Mouse (Mus musculus) kidney, adult 11 months (tissue): ENCODE data around the gene Fcf1.

Source experiments
- DNase-seq: peaks from one replicate; pipeline ENCODE4 v3.0.0; 2022

Fcf1 gene

DNA sequence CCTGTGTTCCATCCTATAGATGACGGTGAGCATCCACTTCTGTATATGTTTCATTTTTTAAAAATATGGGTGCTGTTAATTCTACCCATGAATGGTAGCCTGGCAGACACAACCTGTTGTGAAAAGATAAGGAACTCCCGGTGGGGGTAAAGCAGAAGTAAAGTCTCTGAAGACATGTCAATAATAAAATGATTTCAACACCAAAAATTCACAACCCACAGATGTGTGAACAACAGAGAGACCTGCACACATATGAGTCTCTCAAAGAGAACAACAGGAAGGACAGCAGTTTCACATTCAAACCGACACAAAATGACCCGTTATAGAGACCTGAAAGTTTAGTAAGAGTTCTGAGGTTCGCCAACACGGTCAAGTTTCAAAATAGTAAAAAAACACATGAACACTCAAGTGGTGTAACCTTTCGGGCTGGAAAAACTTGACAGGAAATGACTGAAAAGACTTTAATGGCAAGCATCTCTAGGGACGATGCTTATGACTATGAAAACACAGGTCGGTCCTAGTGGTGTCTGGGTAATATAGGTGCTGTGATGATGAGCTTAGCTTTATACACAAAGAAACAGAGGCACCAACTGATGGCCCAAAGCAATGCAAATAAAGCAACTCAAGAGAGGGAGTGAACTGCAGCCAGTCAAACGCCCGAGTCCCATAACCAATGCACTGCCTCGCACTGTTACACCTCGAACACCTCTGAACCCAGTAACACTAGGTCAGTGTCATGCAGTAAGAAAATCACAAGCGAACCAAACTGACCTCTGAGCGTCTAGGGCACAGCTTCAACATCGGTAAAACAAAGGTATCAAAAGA, 1.7 kb upstream of the Fcf1 start:
- DNase-seq = no peak

DNA sequence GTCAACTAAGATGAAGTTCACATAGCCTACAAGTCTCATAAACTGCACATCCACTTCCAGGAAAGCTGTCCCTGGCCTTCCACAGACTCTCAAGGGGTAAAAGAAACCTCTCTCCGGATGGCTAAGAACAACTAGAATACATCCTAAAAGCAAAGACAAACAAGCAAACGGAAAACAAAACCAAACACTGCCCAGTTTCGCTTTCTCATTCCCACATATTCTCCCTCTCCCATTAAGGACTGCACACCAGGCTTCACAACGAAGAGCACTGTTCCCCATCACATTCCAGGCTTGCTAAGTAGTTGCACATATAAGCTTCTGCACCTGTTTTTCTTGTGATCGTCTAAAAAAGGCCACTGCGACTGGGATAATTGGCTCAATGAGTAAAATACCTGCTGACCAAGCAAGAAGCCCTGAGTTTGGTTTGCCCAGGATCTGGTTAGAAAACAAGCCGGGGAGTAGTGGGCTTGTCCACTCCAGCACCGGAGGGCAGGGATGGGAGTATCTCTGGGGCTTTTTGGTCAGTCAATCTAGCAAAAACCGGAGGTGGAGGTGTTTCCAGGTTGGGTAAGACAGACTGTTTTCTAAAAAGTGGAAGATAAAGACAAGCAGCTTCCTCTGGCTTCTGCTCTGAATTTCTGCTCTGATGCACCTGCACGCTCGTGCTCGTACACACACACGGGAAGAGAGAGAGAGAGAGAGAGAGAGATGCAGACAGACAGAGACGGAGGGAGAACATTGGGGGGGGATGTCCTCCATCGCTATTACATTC, 855 bp upstream of the Fcf1 start:
- no peak for DNase-seq

DNA sequence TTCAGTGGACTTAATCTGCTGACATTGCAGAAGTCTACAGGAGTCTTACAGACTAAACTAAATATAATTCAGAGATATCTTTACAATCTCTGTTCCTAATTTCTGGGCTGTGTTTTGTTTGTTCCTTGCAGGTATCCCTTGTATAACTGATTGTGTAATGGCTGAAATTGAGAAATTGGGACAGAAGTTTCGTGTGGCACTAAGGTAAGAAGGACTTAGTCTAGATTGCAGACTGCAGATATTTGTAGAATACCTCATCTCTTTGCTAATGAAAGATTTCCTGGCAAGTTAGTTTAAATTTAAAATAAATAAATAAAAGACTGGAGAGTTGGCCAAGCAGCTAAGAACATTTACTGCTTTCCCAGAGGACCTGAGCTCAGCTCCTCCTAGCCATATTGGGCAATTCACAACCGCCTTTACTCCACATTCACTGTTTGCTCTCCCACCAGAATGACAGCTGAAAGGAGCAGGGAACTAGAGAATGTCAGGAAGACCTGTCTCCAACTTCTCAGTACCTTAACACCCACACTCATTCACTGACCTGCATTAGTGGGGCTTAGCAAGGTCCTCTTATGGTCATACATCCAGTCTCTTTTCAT, 8.7 kb downstream of the Fcf1 start:
- no peak for DNase-seq

DNA sequence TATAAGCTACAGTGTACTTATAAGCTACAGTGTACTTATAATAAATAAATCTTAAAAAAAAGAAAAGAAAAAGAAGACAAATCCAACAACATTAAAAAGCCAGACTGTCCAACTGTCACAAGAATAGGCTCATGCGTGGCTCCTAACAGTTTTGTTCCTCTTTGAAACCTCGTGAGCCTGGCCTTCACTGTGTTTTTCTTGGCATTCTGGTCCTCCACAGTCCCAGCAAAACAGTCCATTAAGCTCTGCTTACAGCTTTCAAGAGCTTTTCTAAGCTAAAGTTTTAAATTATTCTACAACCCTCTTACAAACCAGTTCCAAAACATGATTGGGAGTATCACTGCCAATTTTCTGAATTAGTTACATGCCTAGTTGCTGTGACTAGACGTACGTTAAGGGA, 18.8 kb downstream of the Fcf1 start:
- no peak for DNase-seq

DNA sequence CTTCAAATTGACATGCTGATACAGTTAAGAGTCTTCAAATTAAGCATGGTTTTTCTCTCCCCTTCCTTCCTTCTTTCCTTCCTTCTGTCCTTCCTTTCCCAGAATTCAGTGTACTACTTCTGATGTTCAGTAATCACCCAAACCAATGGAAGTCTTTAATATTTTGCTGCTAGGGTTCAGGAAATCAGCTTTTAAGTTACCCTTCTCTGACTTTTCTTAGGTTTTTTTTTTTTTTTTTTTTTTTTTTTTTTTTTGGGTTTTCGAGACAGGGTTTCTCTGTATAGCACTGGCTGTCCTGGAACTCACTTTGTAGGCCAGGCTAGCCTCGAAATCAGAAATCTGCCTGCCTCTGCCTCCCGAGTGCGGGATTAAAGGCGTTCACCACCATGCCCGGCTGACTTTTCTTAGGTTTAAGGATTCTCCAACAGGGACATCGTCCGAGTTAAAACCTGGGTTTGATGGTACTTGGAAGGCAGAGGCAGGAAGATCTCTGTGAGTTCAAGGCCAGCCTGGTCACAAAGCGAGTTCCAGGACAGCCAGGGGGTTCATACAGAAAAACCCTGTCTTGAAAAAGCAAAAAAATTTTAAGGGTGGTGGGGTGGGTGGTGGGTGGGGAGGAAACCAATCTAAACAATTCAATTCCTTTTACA, 24.5 kb downstream of the Fcf1 start:
- DNase-seq = no peak

DNA sequence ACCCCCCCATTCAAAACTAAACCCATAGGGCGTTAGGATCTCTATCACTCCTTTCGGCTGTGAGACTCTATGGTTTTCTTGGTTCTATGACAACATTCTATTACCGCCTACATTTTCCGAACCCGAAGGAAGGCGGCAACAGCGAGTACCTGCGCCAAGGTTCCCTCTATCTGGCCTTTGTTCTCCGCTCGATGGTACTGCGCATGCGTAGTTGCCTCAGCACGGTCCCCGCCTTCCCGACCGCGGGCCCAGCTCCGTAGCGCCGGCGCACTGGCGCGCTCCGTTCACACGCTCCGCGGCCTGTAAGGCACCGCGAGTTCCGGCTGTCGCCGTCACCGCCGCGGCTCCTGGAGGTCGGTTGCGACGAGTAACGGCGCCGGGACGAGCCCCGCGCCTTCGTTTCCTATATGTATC, 25.4 kb downstream of the Fcf1 start, which contains the start of gene Ylpm1:
TSS of gene Ylpm1 (plus strand) at position 239 of the 414 bp plus-strand sequence.
- DNase-seq = peak; percentile 97

DNA sequence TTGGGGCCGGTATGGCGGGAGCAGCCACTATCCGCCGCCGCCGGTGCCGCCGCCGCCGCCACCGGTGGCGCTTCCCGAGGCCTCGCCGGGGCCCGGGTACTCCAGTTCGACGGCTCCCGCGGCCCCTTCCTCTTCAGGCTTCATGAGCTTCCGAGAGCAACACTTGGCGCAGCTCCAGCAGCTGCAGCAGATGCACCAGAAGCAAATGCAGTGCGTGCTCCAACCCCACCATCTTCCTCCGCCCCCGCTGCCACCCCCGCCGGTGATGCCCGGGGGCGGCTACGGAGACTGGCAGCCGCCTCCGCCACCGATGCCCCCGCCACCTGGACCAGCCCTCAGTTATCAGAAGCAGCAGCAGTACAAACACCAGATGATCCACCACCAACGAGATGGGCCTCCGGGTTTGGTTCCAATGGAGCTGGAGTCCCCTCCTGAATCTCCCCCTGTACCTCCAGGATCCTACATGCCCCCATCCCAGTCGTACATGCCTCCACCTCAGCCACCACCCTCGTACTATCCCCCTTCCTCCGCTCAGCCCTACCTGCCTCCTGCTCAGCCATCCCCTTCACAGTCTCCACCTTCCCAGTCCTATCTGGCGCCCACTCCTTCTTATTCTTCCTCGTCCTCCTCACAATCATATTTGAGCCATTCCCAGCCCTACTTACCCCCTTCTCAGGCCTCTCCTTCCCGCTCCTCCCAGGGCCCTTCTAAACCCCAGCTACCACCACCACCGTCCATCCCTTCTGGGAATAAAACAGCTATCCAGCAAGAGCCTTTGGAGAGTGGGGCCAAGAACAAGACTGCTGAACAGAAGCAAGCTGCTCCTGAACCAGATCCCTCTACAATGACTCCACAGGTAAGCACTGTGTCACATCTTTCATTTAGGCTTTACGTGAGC, 26.1 kb downstream of the Fcf1 start:
- DNase-seq = no peak

DNA sequence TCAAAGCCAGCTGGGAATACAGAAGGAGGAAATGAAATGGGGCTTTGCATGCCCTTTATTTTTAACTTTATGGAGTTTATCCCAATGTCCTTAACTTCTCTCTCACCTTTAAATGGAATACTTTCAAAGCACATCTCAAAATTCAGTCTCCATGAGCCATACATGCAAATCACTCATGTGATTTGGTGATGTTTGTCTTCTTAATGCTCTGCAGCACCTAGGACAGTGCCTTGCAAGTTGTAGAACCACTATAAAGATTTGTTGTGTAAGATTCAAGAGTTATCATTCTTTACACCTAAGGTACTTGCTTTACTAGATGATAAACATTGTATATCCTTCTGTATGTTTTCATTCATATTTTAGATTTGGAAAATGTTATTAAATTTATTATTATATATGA, 28.4 kb downstream of the Fcf1 start:
- no peak for DNase-seq

DNA sequence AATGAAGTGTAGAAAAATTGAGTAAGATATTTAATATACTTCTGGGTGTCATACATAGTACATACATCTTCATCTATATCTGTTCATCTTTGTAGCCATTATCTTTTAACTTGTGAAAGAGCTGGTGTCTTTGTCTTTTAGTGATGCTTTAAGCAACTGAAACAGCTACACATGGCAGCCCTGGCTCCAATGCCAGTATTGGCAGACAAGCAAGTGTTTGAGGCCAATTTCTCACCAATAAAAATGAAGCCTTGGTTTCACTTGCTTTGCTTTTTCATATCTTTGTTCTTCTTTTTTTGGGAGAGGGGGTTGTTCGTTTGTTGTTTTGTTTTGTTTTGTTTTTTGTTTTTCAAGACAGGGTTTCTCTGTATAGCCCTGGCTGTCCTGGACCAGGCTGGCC, 35.5 kb downstream of the Fcf1 start:
- DNase-seq = no peak

DNA sequence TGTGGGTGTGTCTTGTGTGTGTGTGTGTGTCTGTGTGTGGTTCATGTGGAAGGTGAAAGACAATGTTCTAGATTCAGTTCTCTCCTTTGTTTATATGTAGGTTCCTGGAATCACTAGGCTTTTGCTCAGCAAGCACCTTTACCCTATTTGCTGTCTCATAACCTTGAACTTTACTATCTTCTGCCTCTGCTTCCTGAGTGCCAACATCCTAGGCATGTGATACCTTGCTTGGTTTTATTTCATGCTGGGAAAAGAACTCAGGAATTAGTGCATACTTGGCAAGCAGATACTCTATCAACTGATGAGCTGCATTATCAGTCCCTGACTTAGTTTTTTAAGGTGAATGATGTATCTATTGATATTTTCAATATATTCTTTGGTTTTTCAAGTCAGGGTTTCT, 36.3 kb downstream of the Fcf1 start:
- DNase-seq = no peak

DNA sequence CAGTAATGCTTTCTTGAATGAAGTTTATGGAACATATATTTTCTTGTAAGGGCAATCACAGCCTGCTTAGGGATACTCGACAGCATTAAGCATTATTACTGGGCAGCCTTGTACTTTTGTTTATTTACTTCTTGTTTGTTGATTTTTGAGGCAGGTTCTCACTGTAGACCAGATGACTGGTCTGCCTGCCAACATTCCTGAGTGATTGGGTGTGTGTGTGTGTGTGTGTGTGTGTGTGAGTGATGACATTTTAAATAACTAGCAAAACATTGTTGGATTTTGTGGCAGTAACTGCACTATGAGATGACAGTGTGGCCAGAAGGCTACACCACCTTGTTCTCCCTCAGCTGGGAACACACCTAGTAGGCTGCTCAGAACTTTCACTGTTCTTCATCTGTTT, 39.1 kb downstream of the Fcf1 start:
- DNase-seq = no peak

DNA sequence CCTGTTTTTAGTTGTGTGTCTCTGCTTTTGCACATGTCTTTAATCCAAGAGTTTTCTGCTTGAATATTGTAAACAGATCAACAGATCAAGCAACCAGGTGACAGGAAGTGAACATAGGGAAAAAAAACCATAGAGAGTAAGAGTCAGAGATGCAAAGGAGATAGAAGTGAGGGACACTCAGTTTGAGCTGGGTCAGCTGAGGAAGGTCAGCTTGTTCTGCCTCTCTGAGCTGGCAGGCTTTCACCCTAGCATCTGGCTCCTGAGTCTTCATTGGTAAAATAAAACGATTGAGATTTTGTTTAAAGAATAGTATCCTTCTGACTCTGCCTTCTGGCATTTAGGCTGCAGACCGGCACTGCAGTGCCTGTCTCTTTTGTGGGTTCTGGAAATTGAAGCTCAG, 39.8 kb downstream of the Fcf1 start:
- no peak for DNase-seq

DNA sequence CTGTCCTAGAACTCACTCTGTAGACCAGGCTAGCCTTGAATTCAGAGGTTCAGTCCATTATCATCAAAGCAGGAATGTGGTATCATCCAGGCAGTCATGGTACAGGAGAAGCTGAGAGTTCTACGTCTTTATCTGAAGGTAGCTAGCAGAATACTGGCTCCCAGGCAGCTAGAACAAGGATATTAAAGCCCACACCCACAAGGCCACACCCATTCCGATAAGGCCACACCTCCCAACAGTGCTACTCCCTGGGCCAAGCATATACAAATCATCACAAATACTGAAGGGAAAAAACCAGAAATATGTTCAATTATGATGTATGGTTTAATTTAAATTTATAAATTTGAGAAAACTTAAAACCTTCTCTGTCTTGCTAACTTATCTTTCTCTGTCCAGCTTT, 41.5 kb downstream of the Fcf1 start:
- no peak for DNase-seq

DNA sequence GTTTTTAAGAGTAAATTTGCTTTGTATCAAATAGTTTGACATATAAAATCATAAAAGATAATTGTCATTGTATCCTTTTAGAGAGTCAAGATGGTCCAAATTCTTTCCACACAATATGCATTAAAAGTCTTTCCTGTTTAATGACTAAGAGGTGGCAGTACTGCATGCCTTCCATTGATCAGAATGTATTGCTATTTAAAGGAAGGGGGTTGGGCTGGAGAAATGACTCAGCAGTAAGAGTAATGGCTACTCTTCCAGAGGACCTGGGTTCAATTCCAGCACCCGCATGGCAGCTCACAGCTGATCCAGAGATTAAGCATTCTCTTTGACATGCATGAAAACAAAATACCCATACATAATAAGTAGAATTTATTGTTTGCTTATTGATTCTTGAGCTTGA, 51.4 kb downstream of the Fcf1 start:
- DNase-seq = no peak

DNA sequence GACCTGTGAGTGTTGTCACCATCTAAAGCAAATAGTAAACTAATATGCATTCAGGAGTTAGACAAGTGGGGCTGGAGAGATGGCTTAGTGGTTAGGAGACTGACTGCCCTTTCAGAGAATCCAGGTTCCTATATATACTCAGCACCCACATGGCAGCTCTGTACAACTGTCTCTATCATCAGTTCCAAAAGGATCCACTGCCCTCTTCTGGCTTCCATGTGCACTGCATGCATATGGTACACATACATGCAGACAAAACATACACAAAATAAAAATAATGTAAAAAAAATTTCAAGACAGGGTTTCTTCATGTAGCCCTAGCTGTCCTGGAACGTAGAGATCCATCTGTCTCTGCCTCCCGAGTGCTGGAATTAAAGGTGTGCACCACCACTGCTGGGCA, 62.0 kb downstream of the Fcf1 start:
- no peak for DNase-seq
